Mouse (Mus musculus) limb, embryonic 14.5 days (tissue): ENCODE data around the gene Edaradd. TPM values are rescaled to one million over a fixed set of nuclear protein-coding genes. Genes with fewer than 3 reads are reported as not detected.

Experiments used
- ATAC-seq: fragments of 200-750 bp; cut with Nextera tagmentation; 2 replicates; pipeline ENCODE4 v1.8.0; 2017; ENCODE audit warnings: low read depth, moderate number of reproducible peaks, moderate TSS enrichment; ENCODE audit not compliant: low FRiP score
- DNase-seq: peaks from one replicate; pipeline ENCODE4 v3.0.0-alpha.2; 2015; ENCODE audit warnings: low spot score
- H3K27ac ChIP-seq: fragments of 300-500 bp; sonication (generic); replicated peaks from 2 replicates; pipeline ENCODE4 v1.5.1; 2014; ENCODE audit warnings: low read depth, mild to moderate bottlenecking, low read length, moderate library complexity, mixed read lengths
- H3K27me3 ChIP-seq: fragments of 300-500 bp; sonication (generic); 2 replicates; pipeline ENCODE4 v1.6.1; 2014; ENCODE audit warnings: low read length, mixed read lengths; ENCODE audit not compliant: control insufficient read depth, insufficient read depth
- H3K36me3 ChIP-seq: fragments of 300-500 bp; sonication (generic); 2 replicates; pipeline ENCODE4 v1.6.1; 2014; ENCODE audit warnings: mild to moderate bottlenecking, low read length, moderate library complexity, mixed read lengths; ENCODE audit not compliant: control insufficient read depth, insufficient read depth
- H3K4me1 ChIP-seq: fragments of 300-500 bp; sonication (generic); 2 replicates; pipeline ENCODE4 v1.6.1; 2014; ENCODE audit warnings: antibody characterized with exemption, low read length, mixed read lengths; ENCODE audit not compliant: control insufficient read depth, insufficient read depth
- H3K4me2 ChIP-seq: fragments of 300-500 bp; sonication (generic); replicated peaks from 2 replicates; pipeline ENCODE4 v1.6.1; 2014; ENCODE audit warnings: low read depth, mild to moderate bottlenecking, low read length, moderate library complexity; ENCODE audit not compliant: severe bottlenecking
- H3K4me3 ChIP-seq: fragments of 300-500 bp; sonication (generic); replicated peaks from 2 replicates; pipeline ENCODE4 v1.5.1; 2014; ENCODE audit warnings: low read length
- H3K9ac ChIP-seq: fragments of 300-500 bp; sonication (generic); 2 replicates; pipeline ENCODE4 v1.6.1; 2014; ENCODE audit warnings: mild to moderate bottlenecking, low read depth, low read length, moderate library complexity; ENCODE audit not compliant: severe bottlenecking
- H3K9me3 ChIP-seq: fragments of 300-500 bp; sonication (generic); 2 replicates; pipeline ENCODE4 v1.6.1; 2016; ENCODE audit warnings: low read length; ENCODE audit not compliant: control insufficient read depth
- POLR2A ChIP-seq: fragments of 200-500 bp; IDR thresholded peaks from 2 replicates; pipeline ENCODE4 v1.8.0; 2012; ENCODE audit warnings: inconsistent platforms, mild to moderate bottlenecking, moderate library complexity, borderline replicate concordance; ENCODE audit not compliant: insufficient read depth, insufficient read length; ENCODE audit errors: extremely low read depth
- WGBS: fragments of 180-500 bp; shearing (Covaris S2); extraction: QIAGEN DNeasy Blood & Tissue Kit; methylation state at CpG from one replicate; pipeline ENCODE4 v1.1.7; 2014; 5-methylcytosine and 5-hydroxymethylcytosine counted together
- polyA plus RNA-seq, 2 experiments: library from polyadenylated mRNA; depleted of rRNA in 1 of 2; stranded (reverse) in 1 of 2; unstranded in 1 of 2; fragments of >200 nt; fragmentation: Nextera tagmentation in 1 of 2; extraction: Ambion mirVana in 1 of 2; gene quantifications; 2 replicates each; pipeline versions ENCODE4 v1.2.1 to v1.2.3; 2012 to 2014

Gene Edaradd
- polyA plus RNA-seq, 2 experiments: 1.7 to 3.8 TPM

DNA sequence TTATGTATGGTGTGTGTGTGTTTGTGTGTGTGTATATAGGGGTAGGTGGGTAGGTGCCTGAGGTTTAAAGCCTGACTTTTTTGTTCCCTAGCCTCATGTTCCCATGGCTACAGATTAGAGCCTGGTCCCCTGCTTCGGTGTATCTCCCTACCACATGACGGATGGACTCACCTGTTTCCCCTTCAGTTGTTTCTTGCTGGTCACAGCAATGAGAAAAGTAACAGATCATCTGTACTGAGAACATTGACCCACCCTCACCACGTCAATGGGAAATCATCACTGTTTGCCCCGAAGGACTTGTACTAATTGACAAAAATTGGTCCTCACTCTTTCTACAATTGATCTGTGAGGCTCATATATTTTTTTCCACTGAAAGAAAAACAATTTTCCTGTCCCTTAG lies 42.0 kb upstream of the Edaradd start:
- H3K4me3 ChIP-seq: no peak overlapping the region
- no peak for TF ChIP-seq POLR2A
- no peak for DNase-seq
- ATAC-seq: no peak
- no peak overlapping the region for H3K4me2 ChIP-seq
- H3K9me3 ChIP-seq: no peaks in the 10 kb centered on the region
- H3K36me3 ChIP-seq: no peaks in the 10 kb centered on the region
- no peaks in the 10 kb centered on the region for H3K4me1 ChIP-seq
- no peaks in the 10 kb centered on the region for H3K27me3 ChIP-seq
- H3K27ac ChIP-seq: no peak overlapping the region
- 78% methylated on average over 4 of the region's 4 CpGs for WGBS
- H3K9ac ChIP-seq: no peak overlapping the region

DNA sequence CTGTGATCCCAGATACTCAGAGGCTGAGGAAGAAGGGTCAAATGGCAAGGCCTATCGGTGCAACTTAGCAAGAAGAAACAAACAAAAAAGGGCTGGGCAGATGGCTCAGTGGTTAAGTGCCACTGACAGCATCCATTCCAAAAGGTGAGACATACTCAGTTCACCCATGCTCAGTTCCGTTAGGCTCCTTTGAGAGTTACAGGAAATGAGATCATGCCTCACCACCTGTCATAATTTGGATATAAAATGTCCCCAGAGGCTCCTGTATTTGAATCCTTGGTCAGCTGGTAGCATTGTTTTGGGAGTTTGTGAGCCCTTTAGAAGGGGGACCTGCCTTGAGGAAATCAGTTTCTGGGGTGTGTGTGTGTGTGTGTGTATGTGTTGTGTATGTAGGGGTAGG lies 41.5 kb upstream of the Edaradd start:
- no peak for TF ChIP-seq POLR2A
- no peak overlapping the region for H3K9ac ChIP-seq
- H3K36me3 ChIP-seq: no peaks in the 10 kb centered on the region
- H3K4me3 ChIP-seq: no peak overlapping the region
- no peaks in the 10 kb centered on the region for H3K27me3 ChIP-seq
- no peaks in the 10 kb centered on the region for H3K9me3 ChIP-seq
- DNase-seq: no peak
- no peak for ATAC-seq
- WGBS: 61% methylated on average over 2 of the region's 2 CpGs
- H3K4me2 ChIP-seq: no peak overlapping the region
- no peak overlapping the region for H3K27ac ChIP-seq
- H3K4me1 ChIP-seq: no peaks in the 10 kb centered on the region

GRCm38 (mm10) chr13:12559462-12560120 lies 39.4 kb upstream of the Edaradd start:
- H3K9me3 ChIP-seq: no peaks in the 10 kb centered on the region
- H3K4me3 ChIP-seq: no peak overlapping the region
- H3K4me2 ChIP-seq: no peak overlapping the region
- no peaks in the 10 kb centered on the region for H3K27me3 ChIP-seq
- TF ChIP-seq POLR2A: no peak
- no peak overlapping the region for H3K27ac ChIP-seq
- 51% methylated on average over 6 of the region's 6 CpGs for WGBS
- DNase-seq: no peak
- no peak overlapping the region for H3K9ac ChIP-seq
- H3K4me1 ChIP-seq: no peaks in the 10 kb centered on the region
- no peaks in the 10 kb centered on the region for H3K36me3 ChIP-seq
- no peak for ATAC-seq

DNA sequence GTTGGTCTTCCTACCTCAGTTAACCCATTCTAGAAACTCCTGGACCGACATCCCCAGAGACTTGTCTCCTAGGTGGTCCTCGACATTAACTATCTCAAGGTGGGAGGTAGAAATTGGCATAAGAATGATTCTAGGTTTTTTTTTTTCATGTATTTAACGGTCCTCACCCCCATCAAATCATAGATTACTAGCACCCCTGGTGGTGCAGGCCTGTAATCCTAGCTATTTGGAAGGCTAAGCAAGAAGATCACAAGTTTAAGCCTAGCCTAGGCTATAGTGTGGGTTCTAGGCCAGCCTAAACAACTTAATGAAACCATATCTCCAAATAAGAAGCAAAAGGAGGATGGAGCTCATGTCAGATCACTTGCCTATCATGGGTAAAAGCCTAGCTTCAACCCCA lies 38.8 kb upstream of the Edaradd start:
- Histone ChIP-seq H3K4me3 (no peak overlapping the region), H3K4me1 (no peaks in the 10 kb centered on the region), H3K36me3 (no peaks in the 10 kb centered on the region), H3K27me3 (no peaks in the 10 kb centered on the region), H3K9ac (no peak overlapping the region), H3K9me3 (no peaks in the 10 kb centered on the region), H3K4me2 (no peak overlapping the region), H3K27ac (no peak overlapping the region)
- ATAC-seq (no peak), DNase-seq (no peak)
- WGBS: 44% methylated on average over 3 of the region's 3 CpGs
- no peak for TF ChIP-seq POLR2A

- Histone ChIP-seq H3K27ac (no peak overlapping the region), H3K36me3 (no peaks in the 10 kb centered on the region), H3K27me3 (no peaks in the 10 kb centered on the region), H3K4me3 (no peak overlapping the region), H3K9me3 (no peaks in the 10 kb centered on the region), H3K4me1 (no peaks in the 10 kb centered on the region), H3K4me2 (no peak overlapping the region), H3K9ac (no peak overlapping the region)
- TF ChIP-seq POLR2A: no peak
- DNase-seq (no peak), ATAC-seq (no peak)
- WGBS: 60% methylated on average over 4 of the region's 4 CpGs
Measured at GRCm38 (mm10) chr13:12554211-12554610, 34.0 kb upstream of the Edaradd start.

- ATAC-seq (no peak), DNase-seq (no peak)
- Histone ChIP-seq H3K27ac (no peak overlapping the region), H3K36me3 (no peaks in the 10 kb centered on the region), H3K4me2 (no peak overlapping the region), H3K9ac (no peak overlapping the region), H3K9me3 (no peaks in the 10 kb centered on the region), H3K4me1 (peaks cover 7% of the 10 kb centered on the region), H3K27me3 (0 out of 2 replicates have a peak, but pooled peaks cover 3% of the 10 kb centered on the region), H3K4me3 (no peak overlapping the region)
- 81% methylated on average over 8 of the region's 8 CpGs for WGBS
- no peak for TF ChIP-seq POLR2A
Measured at GRCm38 (mm10) chr13:12543880-12544568, 23.8 kb upstream of the Edaradd start.
